Mouse (Mus musculus) macrophage (primary cell): ENCODE results near the gene Dazl. TPM values are rescaled to one million over a fixed set of nuclear protein-coding genes. Genes with fewer than 3 reads are reported as not detected.

Source experiments
- H3K27ac ChIP-seq: fragments of 350-480 bp; formaldehyde crosslinking; 2 replicates; pipeline ENCODE4 v1.9.0; 2021
- H3K36me3 ChIP-seq: fragments of 350-480 bp; formaldehyde crosslinking; 2 replicates; pipeline ENCODE4 v1.9.0; 2021; ENCODE audit errors: inconsistent target
- H3K4me3 ChIP-seq: fragments of 350-480 bp; formaldehyde crosslinking; 2 replicates; pipeline ENCODE4 v1.9.0; 2021; ENCODE audit errors: inconsistent target
- H3K79me2 ChIP-seq: fragments of 350-480 bp; formaldehyde crosslinking; 2 replicates; pipeline ENCODE4 v1.9.0; 2021; ENCODE audit errors: inconsistent target
- WGBS: methylation state at CpG from one replicate; pipeline ENCODE4 v1.1.7; 2026; ENCODE audit warnings: inconsistent platforms; ENCODE audit not compliant: missing documents; 5-methylcytosine and 5-hydroxymethylcytosine counted together
- polyA plus RNA-seq: library from polyadenylated mRNA; stranded (reverse); fragments of 250-400 nt; gene quantifications from 3 replicates; pipeline ENCODE4 v1.2.4, GENCODE M21; 2018; ENCODE audit warnings: inconsistent platforms

The Dazl gene
- polyA plus RNA-seq, 1 experiment from 2014 or later = not detected

DNA sequence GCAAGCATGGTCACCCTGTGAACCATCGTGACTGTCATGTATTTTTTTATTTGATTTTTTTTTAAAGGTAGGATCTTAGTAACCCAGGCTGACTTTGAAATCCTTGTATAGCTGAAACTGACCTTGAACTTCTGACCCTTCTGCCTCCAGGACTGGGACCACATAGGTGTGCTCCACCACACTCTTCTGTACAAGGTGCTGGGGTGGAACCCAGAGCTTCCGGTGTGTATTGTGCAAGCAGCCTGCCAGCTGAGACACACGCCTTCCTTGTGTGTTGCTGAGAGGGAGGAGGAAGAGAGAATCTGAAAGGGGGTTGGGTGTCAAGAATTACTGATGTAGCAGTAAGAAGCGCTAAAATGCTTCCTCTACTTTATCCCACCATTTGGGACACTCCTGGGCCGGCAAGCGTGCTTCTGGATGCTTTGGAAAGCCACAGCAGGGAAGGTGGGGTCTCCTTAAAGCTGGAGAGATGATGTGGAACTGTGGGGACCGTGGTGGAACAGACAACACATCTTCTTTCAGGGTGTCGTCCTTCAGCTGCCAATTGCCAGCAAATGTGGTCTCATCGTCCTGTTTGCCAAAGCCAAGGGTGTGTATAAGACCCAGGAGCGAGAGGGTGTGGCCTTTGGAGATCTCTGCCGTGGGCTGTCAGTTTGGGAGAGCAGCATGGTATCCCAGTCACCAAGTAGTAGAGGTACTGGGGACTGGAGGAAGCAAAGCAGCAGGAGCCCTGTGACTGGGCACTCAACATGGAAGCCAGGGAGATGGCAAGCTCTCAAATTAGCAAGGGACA lies 55.4 kb downstream of the Dazl start:
- H3K27ac ChIP-seq = no peak overlapping the region
- no peaks in the 10 kb centered on the region for H3K36me3 ChIP-seq
- no peaks in the 10 kb centered on the region for H3K79me2 ChIP-seq
- no peak overlapping the region for H3K4me3 ChIP-seq
- 62% methylated on average over 10 of the region's 11 CpGs for WGBS

DNA sequence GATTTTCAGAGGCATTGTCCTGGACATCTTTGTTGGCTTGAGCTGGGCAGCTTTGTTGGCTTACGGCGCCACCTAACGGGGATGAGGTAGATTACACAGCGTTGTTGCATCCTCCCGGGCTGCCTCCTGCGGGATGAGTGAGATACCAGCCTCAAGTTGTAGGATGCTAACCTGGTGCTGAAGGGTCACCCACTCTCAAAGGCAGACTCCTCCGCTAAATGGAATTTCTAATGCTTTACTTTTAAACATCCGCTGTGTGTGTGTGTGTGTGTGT lies 56.1 kb downstream of the Dazl start:
- Histone ChIP-seq H3K27ac (no peak overlapping the region), H3K79me2 (no peaks in the 10 kb centered on the region), H3K4me3 (no peak overlapping the region), H3K36me3 (no peaks in the 10 kb centered on the region)
- WGBS = 6% methylated on average over 8 of the region's 8 CpGs

DNA sequence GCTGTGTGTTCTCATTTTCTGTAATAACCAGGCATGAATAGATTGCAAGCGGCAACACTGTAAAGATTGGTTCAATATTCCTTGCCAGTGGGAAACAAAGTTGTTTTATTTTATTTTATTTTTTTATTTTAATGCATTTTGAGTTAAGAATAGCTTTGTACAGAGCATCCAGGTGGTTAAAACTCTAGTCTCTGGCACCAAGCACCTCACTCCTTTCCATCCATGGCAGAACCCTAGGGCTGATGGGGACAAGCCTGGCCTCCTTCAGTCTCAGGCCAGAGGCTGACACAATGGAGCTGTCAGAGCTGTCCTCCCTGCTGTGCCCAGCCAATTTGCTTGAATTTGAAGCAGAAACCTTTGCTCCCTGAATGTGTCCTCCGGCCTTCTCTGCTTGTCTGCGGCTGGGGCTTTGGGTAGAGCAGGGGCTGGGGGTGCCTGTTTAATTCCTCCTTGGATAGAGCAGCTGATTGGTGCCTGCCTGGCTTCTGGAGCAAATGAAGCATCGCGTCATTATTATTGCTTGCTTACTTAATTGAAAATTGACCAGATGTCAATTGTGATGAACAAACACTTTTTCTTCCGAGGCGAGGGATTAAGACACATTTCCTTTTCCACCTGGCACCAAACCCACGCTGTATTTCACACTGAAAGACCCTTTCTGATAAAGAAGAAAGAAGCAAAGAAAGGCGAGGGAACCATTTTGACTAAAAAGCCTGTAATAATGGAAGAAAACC lies 56.6 kb downstream of the Dazl start:
- no peaks in the 10 kb centered on the region for H3K36me3 ChIP-seq
- no peaks in the 10 kb centered on the region for H3K79me2 ChIP-seq
- 59% methylated on average over 9 of the region's 9 CpGs for WGBS
- H3K4me3 ChIP-seq = no peak overlapping the region
- no peak overlapping the region for H3K27ac ChIP-seq

DNA sequence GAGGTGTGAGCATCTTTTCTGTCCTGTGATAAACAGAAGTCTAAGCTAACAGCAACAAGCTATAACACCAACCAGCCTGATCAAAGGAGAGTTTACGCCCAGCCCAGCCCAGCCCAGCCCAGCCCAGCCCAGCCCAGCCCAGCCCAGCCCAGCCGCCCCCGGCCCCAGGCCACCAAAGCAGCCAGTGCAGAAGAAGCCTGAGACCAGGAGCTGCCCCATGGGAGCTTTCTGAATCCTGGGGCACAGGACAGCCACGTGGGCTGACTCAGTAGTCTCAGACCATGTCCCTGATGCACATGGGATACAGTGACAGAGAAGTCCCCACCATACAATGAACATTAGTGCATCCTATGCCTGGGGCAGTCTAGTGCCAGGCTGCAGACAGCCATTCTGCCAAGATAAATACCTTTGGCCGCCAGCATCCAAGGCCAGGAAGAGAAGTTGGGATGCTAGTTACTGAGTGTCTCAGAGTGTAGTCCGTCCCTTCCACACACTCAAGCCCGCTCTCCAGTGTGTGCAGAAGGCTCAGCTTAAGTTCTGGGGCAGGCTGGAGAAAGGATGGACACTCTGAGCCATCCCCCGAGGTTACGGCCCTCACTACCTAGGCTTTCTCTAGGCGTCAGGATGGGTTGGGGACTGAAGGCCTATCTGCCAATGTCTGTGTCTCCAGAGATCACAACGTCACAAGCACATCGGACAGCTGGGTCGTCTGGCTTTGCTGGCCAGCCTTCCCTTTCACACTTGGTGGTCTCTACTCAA lies 57.3 kb downstream of the Dazl start:
- Histone ChIP-seq H3K27ac (no peak overlapping the region), H3K4me3 (no peak overlapping the region), H3K79me2 (no peaks in the 10 kb centered on the region), H3K36me3 (no peaks in the 10 kb centered on the region)
- 94% methylated on average over 13 of the region's 13 CpGs for WGBS

DNA sequence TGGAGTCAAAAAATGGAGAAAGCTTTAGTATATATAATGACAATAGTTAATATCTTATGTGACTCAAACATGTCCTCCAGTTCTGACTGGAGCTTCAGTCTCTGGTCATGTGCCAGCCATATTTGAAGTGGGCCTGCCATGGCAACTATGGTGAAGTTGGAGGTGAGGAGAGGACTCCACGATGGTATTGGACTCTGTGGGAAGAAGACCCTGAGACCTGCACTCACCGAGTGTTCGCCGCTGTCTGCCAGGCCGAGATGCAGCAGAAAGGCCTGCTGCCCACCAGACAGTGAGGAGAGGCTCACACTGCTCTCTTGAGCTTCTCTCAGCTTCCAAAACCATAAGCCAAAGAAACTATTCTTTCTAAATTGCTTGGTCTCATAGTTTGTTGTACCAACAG lies 59.5 kb downstream of the Dazl start:
- WGBS = 89% methylated on average over 5 of the region's 5 CpGs
- Histone ChIP-seq H3K36me3 (no peaks in the 10 kb centered on the region), H3K27ac (no peak overlapping the region), H3K4me3 (no peak overlapping the region), H3K79me2 (no peaks in the 10 kb centered on the region)

DNA sequence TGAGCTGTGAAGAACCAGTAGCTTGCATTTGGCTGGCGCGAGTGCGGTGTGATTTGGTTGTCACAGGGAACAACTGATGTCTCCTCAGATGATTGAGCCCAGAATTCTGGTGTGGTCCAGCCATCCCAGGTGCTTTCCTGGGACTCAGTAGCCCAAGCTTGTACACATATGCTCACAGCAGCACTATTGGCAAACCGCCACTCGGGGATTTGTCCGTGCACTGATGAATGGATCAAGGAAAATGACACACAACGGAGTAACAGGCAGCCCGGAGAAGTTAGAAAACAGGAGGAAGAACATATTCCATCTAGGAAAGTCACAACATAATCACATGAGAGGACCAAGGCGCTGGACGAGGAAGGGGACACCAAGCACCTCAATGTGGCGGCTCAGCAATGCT lies 60.6 kb downstream of the Dazl start:
- Histone ChIP-seq H3K79me2 (no peaks in the 10 kb centered on the region), H3K36me3 (no peaks in the 10 kb centered on the region), H3K4me3 (no peak overlapping the region), H3K27ac (no peak overlapping the region)
- 96% methylated on average over 10 of the region's 11 CpGs for WGBS

DNA sequence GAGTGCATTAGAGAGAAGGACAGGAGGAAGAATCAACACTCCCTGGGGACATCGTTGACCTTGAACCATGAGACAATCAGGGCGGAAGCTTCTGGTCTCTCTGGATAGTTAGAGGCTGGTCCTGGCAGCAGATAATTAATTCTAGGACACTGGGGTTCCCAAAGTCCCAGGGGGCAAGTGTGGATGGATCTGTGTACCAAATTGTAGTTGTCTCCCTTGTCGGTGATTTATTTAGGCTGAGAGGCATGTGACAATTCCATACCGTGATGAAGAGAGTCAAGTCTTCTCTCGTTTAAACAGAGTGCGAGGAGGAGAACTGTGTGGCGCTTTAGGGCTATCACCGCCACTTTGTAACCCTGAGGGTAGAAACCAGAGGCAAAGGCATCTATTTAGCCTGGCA lies 62.2 kb downstream of the Dazl start:
- H3K4me3 ChIP-seq = no peak overlapping the region
- no peaks in the 10 kb centered on the region for H3K36me3 ChIP-seq
- 95% methylated on average over 8 of the region's 8 CpGs for WGBS
- H3K79me2 ChIP-seq = no peaks in the 10 kb centered on the region
- no peak overlapping the region for H3K27ac ChIP-seq

DNA sequence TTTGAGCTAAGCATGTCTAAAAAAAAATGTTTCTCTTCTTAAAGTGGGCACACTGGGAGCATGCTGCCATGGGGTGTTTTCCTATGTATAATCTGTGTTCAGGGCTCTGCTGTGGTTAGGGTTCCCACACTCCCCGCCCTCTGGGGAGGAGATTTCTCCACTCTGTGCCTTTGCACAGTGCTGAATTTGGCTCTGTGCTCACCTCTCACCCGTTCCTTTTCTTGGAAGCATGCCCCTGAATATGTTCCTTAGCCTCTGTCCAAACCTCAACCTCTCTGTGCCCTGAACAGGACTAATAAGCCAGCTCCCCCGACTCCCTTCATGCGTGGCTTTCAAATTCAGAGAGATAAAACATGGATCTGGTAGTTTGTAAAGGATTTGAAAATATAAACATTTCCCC lies 63.9 kb downstream of the Dazl start:
- Histone ChIP-seq H3K4me3 (no peak overlapping the region), H3K27ac (no peak overlapping the region), H3K36me3 (no peaks in the 10 kb centered on the region), H3K79me2 (no peaks in the 10 kb centered on the region)
- whole genome bisulfite sequencing = 68% methylated on average over 4 of the region's 4 CpGs

Other genes starting within 250 kb of the Dazl start
- 50.8 to 80.6 TPM (median 73.2 TPM) in 3 replicates for gene Rftn1, start 103.0 kb downstream of the Dazl start, polyA plus RNA-seq
- gene Plcl2, start 215.8 kb upstream of the Dazl start, polyA plus RNA-seq = 22.4 to 54.9 TPM (median 47.7 TPM) in 3 replicates